Mouse (Mus musculus): Measurements from ENCODE around the gene Tnfsfm13.
A peak's percentile ranks its signal among the peaks of the same experiment; 100 is the strongest.

The Tnfsfm13 gene

DNA sequence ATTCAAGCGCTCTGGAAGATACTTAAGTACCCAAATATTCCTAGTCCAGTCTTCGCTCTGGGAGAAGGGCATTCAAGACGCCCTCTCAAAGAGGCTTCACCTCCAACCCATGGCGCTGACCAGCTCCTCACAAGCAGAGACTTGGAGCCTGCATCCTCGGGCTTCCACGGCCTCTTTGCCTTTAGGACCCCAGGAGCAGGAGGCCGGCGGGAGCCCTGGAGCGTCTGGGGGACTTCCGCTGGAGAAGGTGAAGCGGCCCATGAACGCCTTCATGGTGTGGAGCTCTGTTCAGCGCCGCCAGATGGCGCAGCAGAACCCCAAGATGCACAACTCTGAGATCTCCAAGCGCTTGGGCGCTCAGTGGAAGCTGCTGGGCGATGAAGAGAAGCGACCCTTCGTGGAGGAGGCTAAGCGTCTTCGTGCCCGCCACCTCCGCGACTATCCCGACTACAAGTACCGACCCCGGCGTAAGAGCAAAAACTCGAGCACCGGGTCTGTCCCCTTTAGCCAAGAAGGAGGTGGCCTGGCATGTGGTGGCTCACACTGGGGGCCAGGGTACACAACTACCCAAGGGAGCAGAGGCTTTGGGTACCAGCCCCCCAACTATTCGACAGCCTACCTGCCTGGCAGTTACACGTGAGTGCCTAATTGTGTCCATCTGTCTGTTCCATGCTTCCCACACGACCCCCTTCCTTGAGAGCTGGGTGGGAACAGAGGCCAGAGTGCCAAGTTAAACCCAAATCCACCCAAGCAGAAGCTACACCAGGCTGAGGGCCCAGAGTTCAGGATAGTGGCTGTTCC is 40.4 kb downstream of the Tnfsfm13 start, which contains the start of gene Sox15:
TSS of gene Sox15 (plus strand) at position 51 of the 801 bp plus-strand sequence.
- DNase-seq (ENCODE audit: low read depth): peak; percentile 56

DNA sequence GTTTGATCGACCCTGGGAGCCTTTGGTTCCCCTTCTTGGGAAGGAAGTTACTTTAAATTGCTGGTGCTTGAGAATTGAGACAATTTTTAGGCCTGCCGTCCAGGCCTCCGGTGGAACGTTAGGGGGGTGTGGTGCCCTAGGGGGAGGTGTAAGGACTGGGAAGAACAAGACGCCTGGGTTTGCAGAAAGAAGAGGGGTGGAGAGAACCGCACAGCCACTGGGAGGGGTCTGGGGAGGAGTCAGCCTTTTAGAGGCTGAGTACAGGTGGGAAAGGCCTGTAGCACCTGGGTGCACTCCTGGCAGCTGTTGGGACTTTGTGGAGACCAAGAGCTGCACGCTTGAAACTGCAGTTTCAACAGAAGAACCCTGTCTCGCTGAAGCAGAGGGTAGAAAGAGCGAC is 41.1 kb downstream of the Tnfsfm13 start:
- no peak for DNase-seq (ENCODE audit: low read depth)

GRCm38 (mm10) chr11:69653399-69653798 is 42.5 kb downstream of the Tnfsfm13 start:
- no peak for DNase-seq (ENCODE audit: low read depth)

DNA sequence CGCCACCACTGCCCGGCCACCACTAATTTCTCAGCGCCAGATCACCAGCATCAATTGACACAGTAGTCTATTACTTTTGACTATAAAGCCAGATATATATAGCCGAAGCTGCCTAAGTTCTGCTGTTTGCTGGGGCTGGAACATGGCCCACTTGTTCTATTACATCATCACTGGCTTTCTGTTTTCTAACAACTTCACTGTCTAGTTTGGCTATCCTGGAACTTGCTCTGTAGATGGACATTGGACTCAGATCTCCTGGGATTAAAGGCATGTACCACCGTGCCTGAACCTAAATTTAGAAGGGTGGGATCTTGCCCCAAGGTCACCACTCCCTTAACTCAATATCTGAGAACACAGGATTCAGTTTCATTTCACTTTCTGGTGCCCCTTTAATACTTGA is 50.0 kb downstream of the Tnfsfm13 start:
- no peak for DNase-seq (ENCODE audit: low read depth)

DNA sequence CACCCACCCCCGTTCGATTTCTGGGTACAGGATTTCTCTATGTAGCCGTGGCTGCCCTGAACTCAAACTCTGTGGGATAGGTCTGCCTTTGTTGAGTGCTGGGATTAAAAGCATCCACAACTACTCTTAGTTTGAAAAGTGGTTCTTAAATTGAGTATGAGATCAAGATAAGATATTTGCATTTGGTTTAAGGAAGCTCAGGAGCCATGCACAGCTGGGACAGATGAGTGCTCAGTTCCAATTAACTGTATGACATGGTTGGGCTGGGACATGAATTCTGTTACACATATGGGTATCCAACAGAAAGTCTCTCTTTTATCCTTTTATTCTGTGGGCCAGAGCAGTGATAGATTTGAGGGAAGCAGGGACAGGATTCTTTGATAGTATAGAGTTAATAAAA is 60.4 kb downstream of the Tnfsfm13 start:
- DNase-seq (ENCODE audit: low read depth): no peak

DNA sequence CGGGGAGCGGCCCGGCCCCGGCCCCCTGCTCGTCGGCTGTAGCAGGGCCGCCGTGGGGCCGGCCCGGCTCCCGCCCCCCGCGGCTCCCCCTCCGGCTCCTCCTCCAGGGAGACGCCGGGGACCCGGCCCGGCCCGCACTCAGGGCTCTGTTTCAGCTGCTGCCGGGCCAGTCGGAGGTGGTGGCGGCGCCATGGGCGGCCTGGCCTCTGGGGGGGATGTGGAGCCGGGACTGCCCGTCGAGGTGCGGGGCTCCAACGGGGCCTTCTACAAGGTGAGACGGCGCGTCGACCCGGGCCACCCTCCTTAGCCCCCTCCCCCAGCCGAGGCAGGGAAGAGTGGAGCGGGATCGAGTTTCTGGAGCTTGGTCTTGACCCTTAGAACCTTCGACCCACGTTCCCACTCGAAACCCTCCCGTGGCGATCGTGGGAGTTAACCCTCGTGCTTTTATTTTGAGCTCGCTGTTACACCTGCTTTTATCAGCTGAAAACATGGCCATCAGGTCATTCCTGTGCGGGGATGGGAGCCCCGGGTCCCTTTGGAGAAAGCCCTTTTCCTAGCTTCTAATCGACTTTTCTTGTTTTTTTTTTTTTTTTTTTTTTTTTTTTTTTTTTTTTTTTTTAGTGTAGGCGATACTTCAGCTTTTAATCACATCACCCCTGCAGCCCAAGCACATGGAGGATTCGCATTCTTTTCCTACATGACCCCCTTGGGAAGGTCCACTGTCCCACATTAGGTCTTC is 62.6 kb downstream of the Tnfsfm13 start:
- no peak for DNase-seq (ENCODE audit: low read depth)

Data from naive thymus-derived CD4-positive, alpha-beta T cell, adult 2 months (primary cell).